Comparison of ENCODE assay signal across 48 mouse cellular contexts in the genomic region with DNA sequence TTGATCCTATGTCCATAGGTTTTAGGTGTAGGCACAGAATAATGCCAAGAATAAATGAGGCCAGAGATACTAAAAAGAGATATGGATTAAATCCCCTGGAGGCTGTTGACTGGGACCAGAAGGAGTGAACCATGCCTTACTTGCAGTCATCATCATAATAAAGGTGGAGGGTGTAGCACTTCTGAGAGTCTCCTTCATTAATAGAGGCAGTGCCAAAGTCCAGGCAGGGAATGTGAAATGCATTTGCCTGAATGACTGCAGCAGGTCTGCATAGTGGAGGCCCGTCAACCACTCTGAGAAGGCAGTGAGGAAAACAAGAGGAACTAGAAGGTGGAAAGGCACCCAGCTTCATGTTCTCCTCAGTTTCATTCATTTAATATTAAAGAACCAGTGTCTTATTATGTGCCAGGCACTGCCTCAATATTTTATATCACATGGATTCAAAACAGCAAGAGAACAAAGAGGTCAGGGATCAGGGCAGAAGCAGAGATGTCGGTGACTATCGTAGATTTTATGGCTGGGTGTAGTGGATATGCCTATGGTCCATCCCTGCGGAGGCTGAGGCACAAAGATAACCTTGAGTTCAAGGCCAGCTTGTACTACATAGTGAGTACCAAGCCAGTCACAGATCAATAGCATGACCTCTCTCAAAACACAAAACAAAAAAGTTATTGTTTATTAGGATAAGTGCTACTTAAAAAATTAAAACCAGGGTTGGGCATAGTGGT. TPM values are rescaled to one million over a fixed set of nuclear protein-coding genes. Genes with fewer than 3 reads are reported as not detected.
"Had no signal": no experiment of that assay in that cellular context is flagged by ENCODE, and none has a peak within 500 bp of the region (broad histone marks: within the 10 kb centered on the region; RNA-seq: fewer than 3 reads in every experiment).

No protein-coding gene starts in this region.

- DNase-seq: heart, adult 2 months; heart, postnatal 10 days; heart, postnatal 14 days; heart, postnatal 36 days; heart, postnatal 4 days; kidney, adult 11 months; kidney, adult 18-20 months; kidney, adult 2 months; kidney, adult 8-10 months; kidney, adult 9 months; kidney, postnatal 10 days; kidney, postnatal 14 days; kidney, postnatal 25 days; kidney, postnatal 36 days; kidney, postnatal 4 days; layer of hippocampus, adult 9-11 months; layer of hippocampus, postnatal 36 days had no signal

- H3K4me3 ChIP-seq: heart, adult 2 months; heart, embryonic 10.5 days; heart, embryonic 12.5 days; heart, embryonic 13.5 days; heart, embryonic 15.5 days; hindbrain, embryonic 10.5 days; hindbrain, embryonic 12.5 days; hindbrain, embryonic 13.5 days; hindbrain, embryonic 15.5 days; kidney, embryonic 15.5 days; layer of hippocampus, adult 2 months had no signal

- ATAC-seq: hindbrain, embryonic 16.5 days; hindbrain, postnatal 0 days; inflammation-experienced regulatory T-cells, adult 6 months had no signal

- H3K27me3 ChIP-seq: heart, embryonic 12.5 days; heart, embryonic 15.5 days; hindbrain, embryonic 12.5 days; hindbrain, embryonic 13.5 days; hindbrain, embryonic 15.5 days; kidney, embryonic 15.5 days had no signal

- H3K9ac ChIP-seq: heart, embryonic 12.5 days; heart, embryonic 13.5 days; heart, embryonic 15.5 days; hindbrain, embryonic 12.5 days; hindbrain, embryonic 13.5 days; hindbrain, embryonic 14.5 days; hindbrain, embryonic 15.5 days; kidney, embryonic 15.5 days had no signal

- H3K4me1 ChIP-seq: heart, embryonic 10.5 days; heart, embryonic 12.5 days; heart, embryonic 13.5 days; heart, embryonic 15.5 days; hindbrain, embryonic 10.5 days; hindbrain, embryonic 12.5 days; hindbrain, embryonic 13.5 days; hindbrain, embryonic 15.5 days; kidney, embryonic 15.5 days had no signal

- H3K9me3 ChIP-seq: heart, embryonic 10.5 days; heart, embryonic 12.5 days; heart, embryonic 13.5 days; heart, embryonic 15.5 days; hindbrain, embryonic 10.5 days; hindbrain, embryonic 12.5 days; hindbrain, embryonic 13.5 days; hindbrain, embryonic 15.5 days; kidney, embryonic 15.5 days had no signal

- H3K4me2 ChIP-seq: heart, embryonic 11.5 days; heart, embryonic 12.5 days; heart, embryonic 13.5 days; heart, embryonic 15.5 days; hindbrain, embryonic 12.5 days; hindbrain, embryonic 13.5 days; hindbrain, embryonic 14.5 days; hindbrain, embryonic 15.5 days; kidney, embryonic 15.5 days had no signal

- H3K36me3 ChIP-seq: heart, embryonic 10.5 days; heart, embryonic 12.5 days; heart, embryonic 13.5 days; heart, embryonic 15.5 days; hindbrain, embryonic 10.5 days; hindbrain, embryonic 12.5 days; hindbrain, embryonic 13.5 days; hindbrain, embryonic 15.5 days; kidney, embryonic 15.5 days had no signal

- H3K27ac ChIP-seq: heart, adult 2 months; heart, embryonic 10.5 days; heart, embryonic 13.5 days; heart, embryonic 15.5 days; hindbrain, embryonic 10.5 days; hindbrain, embryonic 12.5 days; hindbrain, embryonic 13.5 days; hindbrain, embryonic 14.5 days; hindbrain, embryonic 15.5 days; hindbrain, postnatal 0 days; kidney, embryonic 15.5 days; kidney, postnatal 0 days; layer of hippocampus, adult 2 months had no signal

RNA-seq across cellular contexts. Expression of a gene that starts 10.6 kb away (rescaled TPM):
- total RNA-seq: heart, adult 2 months; heart, adult 8-10 months; heart, postnatal 10 days; heart, postnatal 14 days; heart, postnatal 25 days; heart, postnatal 36 days; heart, postnatal 4 days; hematopoietic stem cell, adult 5-6 weeks; hindbrain, postnatal 0 days; layer of hippocampus, adult 18-20 months; layer of hippocampus, adult 2 months; layer of hippocampus, adult 8-10 months; layer of hippocampus, postnatal 10 days; layer of hippocampus, postnatal 14 days; layer of hippocampus, postnatal 25 days; layer of hippocampus, postnatal 36 days; left cerebral cortex, adult 18-20 months had no signal
- polyA plus RNA-seq: heart, adult 2 months; heart, embryonic 10.5 days; heart, embryonic 11.5 days; heart, embryonic 12.5 days; heart, embryonic 13.5 days; heart, embryonic 14.5 days; heart, embryonic 15.5 days; heart, embryonic 16.5 days; heart, postnatal 0 days; hindbrain, embryonic 11.5 days; hindbrain, embryonic 12.5 days; hindbrain, embryonic 14.5 days; hindbrain, postnatal 0 days; inflammation-experienced regulatory T-cells, adult 6 months; kidney, adult 2 months; kidney, embryonic 14.5 days; kidney, embryonic 16.5 days; kidney, postnatal 0 days had no signal
